ENCODE assay signal across 9 mouse cellular contexts in genomic region chr4:136202509-136202908, GRCm38 (mm10). TPM values are rescaled to one million over a fixed set of nuclear protein-coding genes. Genes with fewer than 3 reads are reported as not detected.
DNase-seq lines count a peak whose midpoint lies in the region; ATAC-seq lines count a peak whose summit lies in the region.
"Had no signal": no experiment of that assay in that cellular context is flagged by ENCODE, and none has a peak within 500 bp of the region (broad histone marks: within the 10 kb centered on the region; RNA-seq: fewer than 3 reads in every experiment).

No protein-coding gene starts in this region.

- DNase-seq in heart, adult 8-10 months (ENCODE audit: low spot score) = peak; percentile 63
- peak; percentile 74 for DNase-seq in CD4-positive helper T cell, adult 2 months (ENCODE audit: low read depth, low spot score)
- DNase-seq in WW6 (ENCODE audit: low read depth, low spot score) = peak; percentile 65
- peak; percentile 53 to 57 for DNase-seq in frontal cortex, postnatal 36 days (ENCODE audit: low spot score in 2 of 2)
- peak; percentile 75 to 78 for DNase-seq in left cerebral cortex, postnatal 14 days (ENCODE audit: low spot score in 2 of 2)
- peak; percentile 88 for DNase-seq in neural tube, embryonic 11.5 days (ENCODE audit: low spot score)
- DNase-seq in urinary bladder, postnatal 25 days (ENCODE audit: low spot score) = peak; percentile 77

- no peaks in the 10 kb centered on the region for H3K9me3 ChIP-seq in heart, embryonic 12.5 days (replicated peaks)
- H3K9me3 ChIP-seq in neural tube, embryonic 11.5 days (ENCODE audit: control insufficient read depth, low read length) = no peaks in the 10 kb centered on the region

- H3K4me3 ChIP-seq in heart, embryonic 12.5 days = no peak overlapping the region
- no peak overlapping the region for H3K4me3 ChIP-seq in neural tube, embryonic 11.5 days (ENCODE audit: low read depth, low read length)
- H3K4me3 ChIP-seq: erythroblast, embryonic 14.5 days had no signal

- H3K9ac ChIP-seq in heart, embryonic 12.5 days = no peak overlapping the region
- no peak overlapping the region for H3K9ac ChIP-seq in neural tube, embryonic 11.5 days (ENCODE audit: low read length)

- intact Hi-C loops in left cerebral cortex, postnatal 14 days (cut with DNase I) = loop anchor here (5.0 kb wide), 1 partner anchor 35 kb away; no protein-coding TSS in a partner anchor

- H3K4me1 ChIP-seq in heart, embryonic 12.5 days (replicated peaks) = peaks cover 12% of the 10 kb centered on the region
- peaks cover 14% of the 10 kb centered on the region for H3K4me1 ChIP-seq in neural tube, embryonic 11.5 days (ENCODE audit: control insufficient read depth, insufficient read depth, low read length)

- no peak for ATAC-seq in heart, embryonic 12.5 days (ENCODE audit: insufficient number of reproducible peaks, low FRiP score)
- no peak for ATAC-seq in neural tube, embryonic 11.5 days (ENCODE audit: insufficient read depth, low FRiP score, low TSS enrichment)

- H3K36me3 ChIP-seq in heart, embryonic 12.5 days = no peaks in the 10 kb centered on the region
- no peaks in the 10 kb centered on the region for H3K36me3 ChIP-seq in neural tube, embryonic 11.5 days (ENCODE audit: control insufficient read depth, insufficient read depth, low read length)

- WGBS in heart, embryonic 12.5 days = 5% methylated on average over 9 of the region's 9 CpGs
- WGBS in neural tube, embryonic 11.5 days = 8% methylated on average over 9 of the region's 9 CpGs

- peaks cover 23% of the 10 kb centered on the region; the same call in 1 of the 2 replicates for H3K27me3 ChIP-seq in heart, embryonic 12.5 days (replicated peaks)
- no peaks in the 10 kb centered on the region for H3K27me3 ChIP-seq in neural tube, embryonic 11.5 days (ENCODE audit: control insufficient read depth, insufficient read depth, low read length)

- no peak overlapping the region for H3K4me2 ChIP-seq in heart, embryonic 12.5 days
- H3K4me2 ChIP-seq in neural tube, embryonic 11.5 days (ENCODE audit: low read depth) = no peak overlapping the region

- no peak overlapping the region for H3K27ac ChIP-seq in heart, embryonic 12.5 days (ENCODE audit: poor library complexity, severe bottlenecking)
- H3K27ac ChIP-seq in neural tube, embryonic 11.5 days (ENCODE audit: low read depth, low read length) = no peak overlapping the region

RNA-seq across cellular contexts. Expression of gene Asap3, which starts 3.7 kb away (rescaled TPM):
- total RNA-seq in heart, adult 8-10 months (2022) = 10 to 100 TPM in 1 of 4 experiments, 1 to 10 TPM in 3; 6.8 to 12.6 (median 9.1) TPM
- polyA plus RNA-seq in heart, embryonic 12.5 days (2016; fragmentation: Nextera tagmentation; extraction: Ambion mirVana) = 2.9 and 3.4 TPM in 2 replicates
- total RNA-seq in left cerebral cortex, postnatal 14 days (2021) = 1 to 10 TPM; 3.9 to 4.2 TPM
- polyA plus RNA-seq in neural tube, embryonic 11.5 days (2014; fragmentation: Nextera tagmentation; extraction: Ambion mirVana) = 6.9 and 7.5 TPM in 2 replicates

RNA-seq across cellular contexts. Expression of gene E2f2, which starts 30.3 kb away (rescaled TPM):
- total RNA-seq in heart, adult 8-10 months (2022) = 1 to 10 TPM in 1 of 4 experiments, under 1 TPM in 3; 0.38 to 2.1 (median 0.59) TPM
- 8.1 and 9.3 TPM in 2 replicates for polyA plus RNA-seq in heart, embryonic 12.5 days (2016; fragmentation: Nextera tagmentation; extraction: Ambion mirVana)
- total RNA-seq in left cerebral cortex, postnatal 14 days (2021) = under 1 TPM; 0.90 to 0.93 TPM
- 7.2 and 7.6 TPM in 2 replicates for polyA plus RNA-seq in neural tube, embryonic 11.5 days (2014; fragmentation: Nextera tagmentation; extraction: Ambion mirVana)

RNA-seq across cellular contexts. Expression of gene Tcea3, which starts 45.0 kb away (rescaled TPM):
- 100 to 1,000 TPM; 142 to 162 (median 148) TPM for total RNA-seq in heart, adult 8-10 months (2022)
- 56.9 and 57.6 TPM in 2 replicates for polyA plus RNA-seq in heart, embryonic 12.5 days (2016; fragmentation: Nextera tagmentation; extraction: Ambion mirVana)
- total RNA-seq in left cerebral cortex, postnatal 14 days (2021) = under 1 TPM in 1 of 2 experiments, not detected in 1; 0.61 TPM
- polyA plus RNA-seq in neural tube, embryonic 11.5 days (2014; fragmentation: Nextera tagmentation; extraction: Ambion mirVana) = 6.5 and 7.4 TPM in 2 replicates
- polyA plus RNA-seq: erythroblast, embryonic 14.5 days had no signal

RNA-seq across cellular contexts. Expression of gene Id3, which starts 59.2 kb away (rescaled TPM):
- 10 to 100 TPM; 41.4 to 71.3 (median 61.6) TPM for total RNA-seq in heart, adult 8-10 months (2022)
- polyA plus RNA-seq in heart, embryonic 12.5 days (2016; fragmentation: Nextera tagmentation; extraction: Ambion mirVana) = 320 and 321 TPM in 2 replicates
- total RNA-seq in left cerebral cortex, postnatal 14 days (2021) = 10 to 100 TPM; 30.2 to 53.1 TPM
- polyA plus RNA-seq in neural tube, embryonic 11.5 days (2014; fragmentation: Nextera tagmentation; extraction: Ambion mirVana) = 440 and 470 TPM in 2 replicates

Comparison
In these comparisons a context has a peak if more than half of its experiments do, and no peak if none do; other contexts are left out.
1. RNA of gene Tcea3, which starts 45.0 kb away (total RNA-seq): 142 to 162 TPM in heart, adult 8-10 months; 0.61 TPM in left cerebral cortex, postnatal 14 days; every median in the first group is over 10 times any median in the second.
2. Peak in every context shown above with its lines, with median percentiles within 50 percentile points of each other: DNase-seq.